Mouse (Mus musculus): ENCODE results near the gene Nectin4.

DNA sequence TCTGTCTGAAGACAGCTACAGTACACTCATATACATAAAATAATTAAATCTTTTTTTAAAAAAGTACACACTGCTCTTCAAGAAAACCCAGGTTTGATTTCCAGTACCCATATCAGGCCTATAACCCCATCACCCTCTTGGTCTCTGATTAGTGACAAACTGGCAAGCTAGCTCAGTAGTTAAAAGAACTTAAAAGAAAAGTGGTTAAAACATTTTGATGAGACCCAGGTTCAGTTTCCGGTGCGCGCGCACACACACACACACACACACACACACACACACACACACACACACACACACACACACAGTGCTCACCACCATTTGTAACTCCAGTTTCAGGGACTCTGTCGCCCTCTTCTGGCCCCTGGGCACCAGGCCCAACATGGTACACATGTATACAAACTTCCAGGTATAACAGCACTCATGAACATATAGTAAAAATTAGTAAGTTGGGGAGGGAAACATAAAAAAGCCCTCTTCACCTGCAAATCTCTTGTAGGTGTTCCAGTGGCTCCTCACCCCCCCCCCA is 14.0 kb upstream of the Nectin4 start:
- TF ChIP-seq CTCF (IDR thresholded peaks at IDR 0.05) (peak; percentile 76), EP300 (IDR thresholded peaks at IDR 0.05) (no peak)
